Mouse (Mus musculus) gastrocnemius, postnatal 4 days (tissue): ENCODE measurements around the gene Moap1. TPM values are rescaled to one million over a fixed set of nuclear protein-coding genes. Genes with fewer than 3 reads are reported as not detected.

ENCODE experiments used
- total RNA-seq, 2 experiments: library from RNA; stranded (reverse); gene quantifications; 2 replicates each; pipeline ENCODE4 v1.2.3; 2021

Gene Moap1
- total RNA-seq, 2 experiments from 2014 or later = 7.6 to 7.8 TPM

Other genes starting within 250 kb of the Moap1 start
- under 1 TPM in 1 of 2 experiments, not detected in 1; 0.20 TPM for gene Chga, start 188.7 kb downstream of the Moap1 start, total RNA-seq
- gene Itpk1, start 38.7 kb downstream of the Moap1 start, total RNA-seq = 10 to 100 TPM; 10.0 to 10.1 TPM
- gene Tmem251, start 101 bp upstream of the Moap1 start, total RNA-seq = 1 to 10 TPM; 2.8 to 3.6 TPM
- gene Gm28051, start 14.1 kb upstream of the Moap1 start, total RNA-seq = not detected
- gene Gon7, start 14.1 kb upstream of the Moap1 start, total RNA-seq = 10 to 100 TPM in 1 of 2 experiments, 1 to 10 TPM in 1; 9.5 to 10.9 TPM
- 10 to 100 TPM; 28.7 to 31.1 TPM for gene Ubr7, start 14.3 kb upstream of the Moap1 start, total RNA-seq
- 1 to 10 TPM; 4.7 to 5.4 TPM for gene Gm20604, start 15.0 kb upstream of the Moap1 start, total RNA-seq
- gene Btbd7, start 134.8 kb upstream of the Moap1 start, total RNA-seq = 10 to 100 TPM; 31.9 to 32.4 TPM
- gene Cox8c, start 155.7 kb upstream of the Moap1 start, total RNA-seq = not detected
- under 1 TPM; 0.15 to 0.26 TPM for gene Unc79, start 205.2 kb upstream of the Moap1 start, total RNA-seq